Mouse (Mus musculus): ENCODE measurements around the gene Ndufa6. TPM values are rescaled to one million over a fixed set of nuclear protein-coding genes. Genes with fewer than 3 reads are reported as not detected.

Ndufa6 gene
- polyA plus RNA-seq, 1 experiment from 2014 or later = 350 TPM

GRCm38 (mm10) chr15:82362234-82362633, 8.1 kb upstream of the Ndufa6 start:
- H3K27me3 ChIP-seq = no peaks in the 10 kb centered on the region
- H3K9ac ChIP-seq (replicated peaks) = no peak overlapping the region
- H3K4me1 ChIP-seq (replicated peaks) = no peaks in the 10 kb centered on the region
- no peak for ATAC-seq
- H3K9me3 ChIP-seq = no peaks in the 10 kb centered on the region
- WGBS = 96% methylated on average over 4 of the region's 4 CpGs
- no peaks in the 10 kb centered on the region for H3K36me3 ChIP-seq
- no peak overlapping the region for H3K27ac ChIP-seq
- H3K4me2 ChIP-seq (replicated peaks) = no peak overlapping the region
- no peak overlapping the region for H3K4me3 ChIP-seq (replicated peaks)

GRCm38 (mm10) chr15:82361459-82362018, 7.4 kb upstream of the Ndufa6 start:
- H3K9me3 ChIP-seq = no peaks in the 10 kb centered on the region
- WGBS = 79% methylated on average over 11 of the region's 11 CpGs
- no peaks in the 10 kb centered on the region for H3K27me3 ChIP-seq
- no peak for ATAC-seq
- no peaks in the 10 kb centered on the region for H3K4me1 ChIP-seq (replicated peaks)
- no peaks in the 10 kb centered on the region for H3K36me3 ChIP-seq
- no peak overlapping the region for H3K4me3 ChIP-seq (replicated peaks)
- H3K4me2 ChIP-seq (replicated peaks) = no peak overlapping the region
- H3K9ac ChIP-seq (replicated peaks) = no peak overlapping the region
- H3K27ac ChIP-seq = no peak overlapping the region

- Histone ChIP-seq H3K27me3 (no peaks in the 10 kb centered on the region), H3K4me2 (replicated peaks) (no peak overlapping the region), H3K9ac (replicated peaks) (no peak overlapping the region), H3K36me3 (no peaks in the 10 kb centered on the region), H3K27ac (no peak overlapping the region), H3K4me3 (replicated peaks) (no peak overlapping the region), H3K4me1 (replicated peaks) (peaks cover 6% of the 10 kb centered on the region), H3K9me3 (no peaks in the 10 kb centered on the region)
- ATAC-seq = no peak
- WGBS = 68% methylated on average over 22 of the region's 22 CpGs
These were observed 4.5 kb upstream of the Ndufa6 start for GRCm38 (mm10) chr15:82358431-82359260.

GRCm38 (mm10) chr15:82353745-82354113, 393 bp downstream of the Ndufa6 start:
- Histone ChIP-seq H3K36me3 (peaks cover 24% of the 10 kb centered on the region), H3K27ac (peak overlapping the region; percentile 90), H3K4me2 (replicated peaks) (peak overlapping the region; percentile 72), H3K9me3 (no peaks in the 10 kb centered on the region), H3K9ac (replicated peaks) (peak overlapping the region; percentile 97), H3K27me3 (no peaks in the 10 kb centered on the region), H3K4me1 (replicated peaks) (peaks cover 27% of the 10 kb centered on the region), H3K4me3 (replicated peaks) (peak overlapping the region; percentile 94)
- no peak; the same call in none of the 2 replicates for ATAC-seq
- WGBS = under 1% methylated on average over 23 of the region's 23 CpGs

- H3K9ac ChIP-seq (replicated peaks) = peak overlapping the region; percentile 97
- peak overlapping the region; percentile 72 for H3K4me2 ChIP-seq (replicated peaks)
- no peaks in the 10 kb centered on the region for H3K27me3 ChIP-seq
- 35% methylated on average over 14 of the region's 14 CpGs for WGBS
- no peak for ATAC-seq
- peaks cover 28% of the 10 kb centered on the region for H3K4me1 ChIP-seq (replicated peaks)
- peak overlapping the region; percentile 90; the same call in 1 of the 2 replicates for H3K27ac ChIP-seq
- H3K4me3 ChIP-seq (replicated peaks) = peak overlapping the region; percentile 94
- H3K9me3 ChIP-seq = no peaks in the 10 kb centered on the region
- peaks cover 29% of the 10 kb centered on the region for H3K36me3 ChIP-seq
These were observed 911 bp downstream of the Ndufa6 start for GRCm38 (mm10) chr15:82353078-82353744.

- peaks cover 46% of the 10 kb centered on the region for H3K4me1 ChIP-seq (replicated peaks)
- no peaks in the 10 kb centered on the region for H3K9me3 ChIP-seq
- H3K4me3 ChIP-seq (replicated peaks) = no peak overlapping the region
- H3K36me3 ChIP-seq = peaks cover 35% of the 10 kb centered on the region
- H3K9ac ChIP-seq (replicated peaks) = no peak overlapping the region; the same call in 1 of the 2 replicates
- 0 out of 2 replicates have a peak overlapping the region, but pooled peaks have one; percentile 12 for H3K4me2 ChIP-seq (replicated peaks)
- H3K27ac ChIP-seq = no peak overlapping the region
- WGBS = 83% methylated on average over 3 of the region's 3 CpGs
- no peak for ATAC-seq
- no peaks in the 10 kb centered on the region for H3K27me3 ChIP-seq
These were observed 2.6 kb downstream of the Ndufa6 start for GRCm38 (mm10) chr15:82351480-82351879.

GRCm38 (mm10) chr15:82350349-82350748, 3.8 kb downstream of the Ndufa6 start:
- no peak for ATAC-seq
- 94% methylated on average over 4 of the region's 4 CpGs for WGBS
- Histone ChIP-seq H3K9ac (replicated peaks) (no peak overlapping the region), H3K9me3 (no peaks in the 10 kb centered on the region), H3K27ac (no peak overlapping the region), H3K36me3 (peaks cover 35% of the 10 kb centered on the region), H3K27me3 (no peaks in the 10 kb centered on the region), H3K4me3 (replicated peaks) (no peak overlapping the region), H3K4me1 (replicated peaks) (peaks cover 47% of the 10 kb centered on the region), H3K4me2 (replicated peaks) (no peak overlapping the region)

- peaks cover 41% of the 10 kb centered on the region for H3K4me1 ChIP-seq (replicated peaks)
- H3K27me3 ChIP-seq = no peaks in the 10 kb centered on the region
- no peak overlapping the region for H3K9ac ChIP-seq (replicated peaks)
- no peak overlapping the region for H3K4me2 ChIP-seq (replicated peaks)
- H3K36me3 ChIP-seq = peaks cover 35% of the 10 kb centered on the region
- no peak overlapping the region for H3K27ac ChIP-seq
- no peak for ATAC-seq
- 89% methylated on average over 2 of the region's 2 CpGs for WGBS
- H3K9me3 ChIP-seq = no peaks in the 10 kb centered on the region
- no peak overlapping the region for H3K4me3 ChIP-seq (replicated peaks)
These were observed 5.2 kb downstream of the Ndufa6 start for GRCm38 (mm10) chr15:82348999-82349341.

- 88% methylated on average over 8 of the region's 8 CpGs for whole genome bisulfite sequencing
- ATAC-seq = no peak
- no peak overlapping the region for H3K9ac ChIP-seq (replicated peaks)
These were observed 5.7 kb downstream of the Ndufa6 start for GRCm38 (mm10) chr15:82348258-82348998.

GRCm38 (mm10) chr15:82347852-82348251, 6.3 kb downstream of the Ndufa6 start:
- peak overlapping the region; percentile 88 for H3K4me2 ChIP-seq (replicated peaks)
- H3K9ac ChIP-seq (replicated peaks) = no peak overlapping the region
- no peak overlapping the region for H3K4me3 ChIP-seq (replicated peaks)
- no peak for ATAC-seq
- WGBS = 92% methylated on average over 12 of the region's 12 CpGs
- no peaks in the 10 kb centered on the region for H3K9me3 ChIP-seq
- H3K27ac ChIP-seq = no peak overlapping the region
- no peaks in the 10 kb centered on the region for H3K27me3 ChIP-seq
- peaks cover 35% of the 10 kb centered on the region for H3K36me3 ChIP-seq
- H3K4me1 ChIP-seq (replicated peaks) = peaks cover 34% of the 10 kb centered on the region

More at GRCm38 (mm10) chr15:82348258-82348998, 5.7 kb downstream of the Ndufa6 start:
- peaks cover 35% of the 10 kb centered on the region for H3K36me3 ChIP-seq
- no peak overlapping the region for H3K4me3 ChIP-seq (replicated peaks)
- no peaks in the 10 kb centered on the region for H3K9me3 ChIP-seq
- no peak overlapping the region for H3K4me2 ChIP-seq (replicated peaks)
- peaks cover 40% of the 10 kb centered on the region for H3K4me1 ChIP-seq (replicated peaks)
- no peak overlapping the region for H3K27ac ChIP-seq
- H3K27me3 ChIP-seq = no peaks in the 10 kb centered on the region

- Histone ChIP-seq H3K36me3 (peaks cover 35% of the 10 kb centered on the region), H3K9ac (replicated peaks) (peak overlapping the region; percentile 77), H3K4me3 (replicated peaks) (peak overlapping the region; percentile 61), H3K9me3 (no peaks in the 10 kb centered on the region), H3K27me3 (no peaks in the 10 kb centered on the region), H3K27ac (0 out of 2 replicates have a peak overlapping the region, but pooled peaks have one; percentile 84), H3K4me2 (replicated peaks) (peak overlapping the region; percentile 88), H3K4me1 (replicated peaks) (peaks cover 29% of the 10 kb centered on the region)
- WGBS = 85% methylated on average over 4 of the region's 4 CpGs
- ATAC-seq = no peak
These were observed 6.8 kb downstream of the Ndufa6 start for GRCm38 (mm10) chr15:82347303-82347676.

Measured in midbrain, embryonic 13.5 days (tissue).